Mouse (Mus musculus): Measurements from ENCODE around the gene Itgb4.

Gene Itgb4

GRCm38 (mm10) chr11:116025056-116025845 lies 50.7 kb downstream of the Itgb4 start:
- no peak for DNase-seq (ENCODE audit: extremely low read depth, insufficient read length, low spot score)

- DNase-seq (ENCODE audit: extremely low read depth, insufficient read length, low spot score), result no peak
Measured at GRCm38 (mm10) chr11:116027756-116028155, 53.2 kb downstream of the Itgb4 start, which contains the start of gene H3f3b. Gene H3f3b, minus strand, starts transcription at chr11:116027962.

GRCm38 (mm10) chr11:116028177-116028865 lies 53.8 kb downstream of the Itgb4 start:
- no peak for DNase-seq (ENCODE audit: extremely low read depth, insufficient read length, low spot score)

- DNase-seq (ENCODE audit: extremely low read depth, insufficient read length, low spot score), result no peak
Measured at GRCm38 (mm10) chr11:116029086-116029865, 54.8 kb downstream of the Itgb4 start.

- peak; percentile 97 for DNase-seq (ENCODE audit: extremely low read depth, insufficient read length, low spot score)
Measured at GRCm38 (mm10) chr11:116030088-116030897, 55.8 kb downstream of the Itgb4 start, which contains the start of gene Unk. Gene Unk, plus strand, starts transcription at chr11:116030322.

- no peak for DNase-seq (ENCODE audit: extremely low read depth, insufficient read length, low spot score)
Measured at GRCm38 (mm10) chr11:116030898-116031845, 56.7 kb downstream of the Itgb4 start.

- DNase-seq (ENCODE audit: extremely low read depth, insufficient read length, low spot score), result no peak
Measured at GRCm38 (mm10) chr11:116034584-116034983, 60.1 kb downstream of the Itgb4 start.

- DNase-seq (ENCODE audit: extremely low read depth, insufficient read length, low spot score), result no peak
Measured at GRCm38 (mm10) chr11:116036671-116037070, 62.2 kb downstream of the Itgb4 start.

- DNase-seq (ENCODE audit: extremely low read depth, insufficient read length, low spot score), result no peak
Measured at GRCm38 (mm10) chr11:116037826-116038225, 63.3 kb downstream of the Itgb4 start.

GRCm38 (mm10) chr11:116040593-116040992 lies 66.1 kb downstream of the Itgb4 start:
- DNase-seq (ENCODE audit: extremely low read depth, insufficient read length, low spot score), result no peak

- no peak for DNase-seq (ENCODE audit: extremely low read depth, insufficient read length, low spot score)
Measured at GRCm38 (mm10) chr11:116041833-116042232, 67.3 kb downstream of the Itgb4 start.

GRCm38 (mm10) chr11:116042372-116043138 lies 68.0 kb downstream of the Itgb4 start:
- no peak for DNase-seq (ENCODE audit: extremely low read depth, insufficient read length, low spot score)

- DNase-seq (ENCODE audit: extremely low read depth, insufficient read length, low spot score), result no peak
Measured at GRCm38 (mm10) chr11:116043286-116043685, 68.8 kb downstream of the Itgb4 start.

GRCm38 (mm10) chr11:116045173-116045572 lies 70.7 kb downstream of the Itgb4 start:
- no peak for DNase-seq (ENCODE audit: extremely low read depth, insufficient read length, low spot score)

GRCm38 (mm10) chr11:116049610-116050009 lies 75.1 kb downstream of the Itgb4 start:
- no peak for DNase-seq (ENCODE audit: extremely low read depth, insufficient read length, low spot score)

- DNase-seq (ENCODE audit: extremely low read depth, insufficient read length, low spot score), result no peak
Measured at GRCm38 (mm10) chr11:116050196-116050595, 75.7 kb downstream of the Itgb4 start.

GRCm38 (mm10) chr11:116053510-116054229 lies 79.2 kb downstream of the Itgb4 start:
- no peak for DNase-seq (ENCODE audit: extremely low read depth, insufficient read length, low spot score)

GRCm38 (mm10) chr11:116055873-116056272 lies 81.4 kb downstream of the Itgb4 start:
- DNase-seq (ENCODE audit: extremely low read depth, insufficient read length, low spot score), result no peak
